Mouse (Mus musculus) megakaryocyte, adult 5-6 weeks (primary cell): ENCODE results near the gene Olfr1320. TPM values are rescaled to one million over a fixed set of nuclear protein-coding genes. Genes with fewer than 3 reads are reported as not detected.

Source experiments
- ATAC-seq: 2 replicates; pipeline ENCODE4 v1.8.0; 2016; ENCODE audit warnings: mild to moderate bottlenecking, inconsistent platforms; ENCODE audit not compliant: poor library complexity, severe bottlenecking
- total RNA-seq, 2 experiments: library from RNA; stranded (forward) in 1 of 2; stranded (reverse) in 1 of 2; fragments of 153-499, 151-499 nt in 1 of 2; fragments of 221-1000, 200-1000 nt in 1 of 2; gene quantifications; 2 replicates each; pipeline versions ENCODE4 v1.2.3 to v1.2.4; 2015 to 2017

The Olfr1320 gene
- total RNA-seq (2015) (not detected in 2 replicates), total RNA-seq (2017) (not detected in 2 replicates)

GRCm38 (mm10) chrX:49672033-49672432, at the start of gene Olfr1320:
Gene Olfr1320, plus strand, starts transcription at chrX:49672333.
- no peak for ATAC-seq

- no peak for ATAC-seq
Observed at GRCm38 (mm10) chrX:49627566-49627965, 44.6 kb upstream of the Olfr1320 start.

GRCm38 (mm10) chrX:49631195-49631594, 40.9 kb upstream of the Olfr1320 start:
- ATAC-seq, result no peak

GRCm38 (mm10) chrX:49660781-49661180, 11.4 kb upstream of the Olfr1320 start:
- peak; percentile 80 for ATAC-seq

Other genes starting within 250 kb of the Olfr1320 start
- gene Arhgap36, start 208.4 kb upstream of the Olfr1320 start, total RNA-seq (2015), result not detected in 2 replicates
- not detected in 2 replicates for gene Arhgap36, start 208.4 kb upstream of the Olfr1320 start, total RNA-seq (2017)
- gene Olfr1321, start 62.7 kb downstream of the Olfr1320 start, total RNA-seq (2015), result not detected in 2 replicates
- not detected in 2 replicates for gene Olfr1321, start 62.7 kb downstream of the Olfr1320 start, total RNA-seq (2017)
- gene Igsf1, start 125.4 kb downstream of the Olfr1320 start, total RNA-seq (2015), result not detected in 2 replicates
- gene Igsf1, start 125.4 kb downstream of the Olfr1320 start, total RNA-seq (2017), result not detected in 2 replicates
- not detected in 2 replicates for gene Olfr1322, start 219.2 kb downstream of the Olfr1320 start, total RNA-seq (2015)
- not detected in 2 replicates for gene Olfr1322, start 219.2 kb downstream of the Olfr1320 start, total RNA-seq (2017)